Mouse (Mus musculus): ENCODE results near the gene Cir1.

Gene Cir1

GRCm38 (mm10) chr2:73272351-73273248 lies 39.9 kb downstream of the Cir1 start:
- in situ Hi-C loops (cut with MboI, MseI) = no loop called here

GRCm38 (mm10) chr2:73271459-73272161 lies 40.9 kb downstream of the Cir1 start, which contains the start of gene Sp9:
Sp9 (plus strand) TSS chr2:73271925.
- in situ Hi-C loops (cut with MboI, MseI) = no loop called here

- in situ Hi-C loops (cut with MboI, MseI) = no loop called here
Measured at GRCm38 (mm10) chr2:73270593-73271458, 41.7 kb downstream of the Cir1 start.

GRCm38 (mm10) chr2:73270071-73270592 lies 42.4 kb downstream of the Cir1 start:
- in situ Hi-C loops (cut with MboI, MseI) = no loop called here

- in situ Hi-C loops (cut with MboI, MseI) = no loop called here
Measured at GRCm38 (mm10) chr2:73269666-73270065, 42.8 kb downstream of the Cir1 start.

DNA sequence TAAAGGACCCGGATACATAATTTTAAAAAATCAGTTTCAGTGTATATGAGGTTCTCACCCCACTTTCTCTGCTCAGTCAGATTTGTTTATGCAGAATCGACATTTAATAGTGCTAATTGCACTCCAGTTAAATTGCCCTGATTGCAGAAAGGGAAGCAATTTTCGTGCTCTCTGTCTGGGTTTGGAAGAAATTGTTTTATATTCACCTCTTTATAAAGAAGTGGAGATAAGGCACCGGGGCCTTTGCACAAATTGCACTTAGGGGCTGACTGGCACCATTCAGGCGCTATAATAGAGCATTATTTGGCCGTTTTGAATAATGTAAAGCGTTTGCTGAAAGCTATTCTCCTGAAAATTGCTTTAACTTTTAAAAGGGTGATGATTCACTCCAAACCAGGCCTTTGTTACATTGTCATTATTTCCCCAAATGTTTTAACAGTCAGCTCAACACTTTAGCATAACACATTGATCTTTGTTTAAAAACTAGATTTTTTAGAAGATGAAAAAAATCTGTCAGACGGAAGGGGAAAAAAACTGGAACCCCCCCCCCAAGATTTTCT lies 43.6 kb downstream of the Cir1 start:
- in situ Hi-C loops (cut with MboI, MseI) = no loop called here

GRCm38 (mm10) chr2:73268281-73268680 lies 44.2 kb downstream of the Cir1 start:
- in situ Hi-C loops (cut with MboI, MseI) = no loop called here

- in situ Hi-C loops (cut with MboI, MseI) = no loop called here
Measured at GRCm38 (mm10) chr2:73267818-73268217, 44.7 kb downstream of the Cir1 start.

- in situ Hi-C loops (cut with MboI, MseI) = no loop called here
Measured at GRCm38 (mm10) chr2:73267231-73267630, 45.3 kb downstream of the Cir1 start.

- in situ Hi-C loops (cut with MboI, MseI) = no loop called here
Measured at GRCm38 (mm10) chr2:73266623-73267022, 45.9 kb downstream of the Cir1 start.

DNA sequence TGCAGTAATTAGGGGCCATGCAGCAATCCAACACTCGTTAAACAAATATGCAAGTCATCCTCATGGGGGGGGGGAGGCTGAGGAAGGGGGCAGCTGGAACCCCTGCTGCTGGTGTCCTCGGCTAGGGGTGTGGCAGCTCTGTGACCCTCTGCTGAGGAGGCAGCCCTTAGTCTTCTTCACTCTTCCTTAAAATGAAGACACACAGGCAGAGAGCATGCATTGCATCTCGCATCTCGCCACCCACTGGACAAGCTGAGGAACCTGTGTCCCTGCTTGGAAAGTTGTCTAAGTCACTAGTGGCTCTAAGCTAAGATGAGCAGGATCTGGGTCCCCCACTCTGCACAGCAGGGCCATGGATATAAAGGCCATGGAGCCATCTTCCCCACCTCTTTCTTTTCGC lies 46.5 kb downstream of the Cir1 start:
- in situ Hi-C loops (cut with MboI, MseI) = no loop called here

DNA sequence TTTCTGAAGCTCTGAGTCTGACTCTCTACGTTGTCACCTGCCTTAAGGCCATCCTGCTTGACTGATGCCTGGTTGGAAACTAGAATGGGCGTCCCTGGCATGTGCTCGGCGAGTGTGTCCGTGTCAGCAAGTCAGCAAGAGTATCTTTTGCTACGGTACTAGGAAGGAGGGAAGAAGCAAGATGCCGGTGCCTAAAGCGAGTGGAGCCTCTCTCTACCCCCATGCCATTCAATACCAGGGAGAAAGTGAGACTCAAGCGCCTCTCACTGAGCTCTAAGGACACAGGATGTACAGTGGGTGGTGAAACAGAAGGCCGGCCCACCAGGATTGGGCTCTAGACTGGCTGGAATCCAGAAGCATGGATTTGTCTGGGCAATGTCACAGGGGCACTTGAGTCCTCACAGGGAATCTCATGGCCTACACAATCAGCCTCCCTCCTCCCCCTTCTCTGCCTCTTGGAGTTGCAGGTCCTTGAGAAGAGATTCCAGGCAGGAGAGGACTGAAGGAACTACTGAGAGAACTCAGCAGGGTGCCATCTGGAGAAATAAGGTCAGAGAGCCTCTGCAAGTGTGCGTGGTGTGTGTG lies 47.8 kb downstream of the Cir1 start:
- in situ Hi-C loops (cut with MboI, MseI) = no loop called here

DNA sequence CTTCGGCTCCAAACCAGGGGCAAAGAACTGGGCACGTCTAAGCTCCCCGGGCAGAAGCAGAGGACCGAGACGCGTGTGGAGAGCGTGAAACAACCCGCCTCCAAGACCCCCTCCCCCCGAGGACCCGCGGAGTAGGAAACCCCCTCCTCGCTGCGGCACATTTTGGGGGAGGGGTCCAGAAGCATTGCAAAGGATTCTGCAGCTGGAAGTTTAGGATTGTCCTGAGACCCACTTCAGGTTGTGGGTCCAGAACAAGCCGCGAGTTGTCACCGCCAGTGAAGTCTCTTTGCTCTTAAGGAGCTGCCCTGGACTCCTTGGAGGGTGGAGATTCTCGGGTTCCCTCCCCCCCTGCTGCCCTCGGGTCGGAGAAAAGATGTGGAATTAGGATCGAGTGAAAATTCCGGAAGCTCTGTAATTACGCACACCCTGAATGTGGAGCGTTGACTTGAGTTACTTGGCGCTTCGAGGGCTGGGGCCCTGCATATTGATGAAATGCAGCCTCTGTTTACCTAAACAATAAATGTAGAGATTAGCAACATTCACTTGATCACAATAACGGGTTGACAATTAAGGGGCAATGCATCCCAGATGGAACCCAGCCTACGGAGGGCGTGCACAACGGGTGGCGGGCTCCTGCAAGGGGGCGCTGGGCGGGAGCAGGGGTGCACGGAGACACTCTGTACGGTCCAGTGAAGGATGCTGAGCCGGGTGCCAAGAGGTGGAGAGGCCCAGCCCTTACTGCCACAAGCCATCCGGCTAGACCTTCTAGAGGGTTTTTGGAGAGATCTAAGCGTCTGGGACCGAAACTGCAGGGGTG lies 48.5 kb downstream of the Cir1 start:
- in situ Hi-C loops (cut with MboI, MseI) = no loop called here

GRCm38 (mm10) chr2:73263172-73263765 lies 49.2 kb downstream of the Cir1 start:
- in situ Hi-C loops (cut with MboI, MseI) = no loop called here

- in situ Hi-C loops (cut with MboI, MseI) = no loop called here
Measured at GRCm38 (mm10) chr2:73248701-73249100, 63.8 kb downstream of the Cir1 start.

DNA sequence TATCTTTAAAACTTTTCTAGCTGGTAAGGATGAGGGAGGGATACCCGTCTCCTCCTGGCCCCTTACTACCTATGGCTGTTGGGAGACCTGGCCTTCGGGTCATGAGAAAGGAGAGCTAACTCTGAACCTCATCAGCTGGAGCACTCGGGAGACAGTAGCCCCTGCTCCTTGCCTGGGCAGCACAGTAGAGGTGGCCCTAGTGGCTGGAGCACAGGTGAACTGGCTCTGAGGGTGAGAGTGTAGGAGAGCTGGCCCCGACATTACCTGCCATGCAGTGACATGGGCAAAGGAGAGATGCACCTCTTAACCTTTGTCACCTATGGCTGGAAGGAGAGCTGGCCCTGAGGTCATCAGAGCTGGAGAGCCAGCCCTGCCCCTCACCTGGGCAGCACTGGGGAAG lies 71.2 kb downstream of the Cir1 start:
- in situ Hi-C loops (cut with MboI, MseI) = no loop called here
